ENCODE assay signal across 18 mouse cellular contexts in genomic region chr9:119925729-119926128, GRCm38 (mm10). TPM values are rescaled to one million over a fixed set of nuclear protein-coding genes. Genes with fewer than 3 reads are reported as not detected.
DNase-seq lines count a peak whose midpoint lies in the region; ATAC-seq and TF ChIP-seq lines count a peak whose summit lies in the region.
"Had no signal": no experiment of that assay in that cellular context is flagged by ENCODE, and none has a peak within 500 bp of the region (broad histone marks: within the 10 kb centered on the region; RNA-seq: fewer than 3 reads in every experiment).

No protein-coding gene starts in this region.

- peak; percentile 74 for ATAC-seq in lung, embryonic 14.5 days (ENCODE audit: insufficient read depth)
- ATAC-seq in intestine, postnatal 0 days = no peak
- ATAC-seq: CD4-positive, CD25-positive, alpha-beta regulatory T cell, adult 4 months; forebrain, embryonic 16.5 days; hindbrain, embryonic 16.5 days had no signal

- no peak overlapping the region for H3K9ac ChIP-seq in lung, embryonic 14.5 days
- H3K9ac ChIP-seq in intestine, postnatal 0 days (ENCODE audit: low read depth, low read length) = no peak overlapping the region

- no peak for TF ChIP-seq CTCF in kidney, adult 2 months (conservative IDR thresholded peaks at IDR 0.05; ENCODE audit: insufficient read depth, insufficient read length, low read depth, low read length)
- no peak for TF ChIP-seq CTCF in lung, embryonic 14.5 days (IDR thresholded peaks at IDR 0.05; ENCODE audit: low read depth)
- no peak for TF ChIP-seq CTCF in bone marrow macrophage, adult 2 months (IDR thresholded peaks at IDR 0.05; ENCODE audit: low read depth, low read length)
- TF ChIP-seq CTCF in intestine, postnatal 0 days (IDR thresholded peaks at IDR 0.05; ENCODE audit: low read depth) = no peak

- H3K27ac ChIP-seq in kidney, adult 2 months (ENCODE audit: insufficient read depth, low read depth, low read length) = no peak overlapping the region
- H3K27ac ChIP-seq in lung, embryonic 14.5 days (ENCODE audit: low read depth) = peak overlapping the region; percentile 90
- peak overlapping the region; percentile 82 for H3K27ac ChIP-seq in bone marrow macrophage, adult 2 months (ENCODE audit: insufficient read depth, low read depth, low read length)
- H3K27ac ChIP-seq in intestine, postnatal 0 days (ENCODE audit: low read depth, low read length) = peak overlapping the region; percentile 17; the same call in 1 of the 2 replicates
- H3K27ac ChIP-seq: embryonic facial prominence, embryonic 10.5 days; kidney, postnatal 0 days; midbrain, embryonic 10.5 days had no signal

- 65% methylated on average over 8 of the region's 8 CpGs for WGBS in kidney, adult 2 months
- 38% methylated on average over 8 of the region's 8 CpGs for WGBS in lung, embryonic 14.5 days
- 70% methylated on average over 8 of the region's 8 CpGs for WGBS in intestine, postnatal 0 days

- peak; percentile 69 for DNase-seq in kidney, adult 2 months
- no peak for DNase-seq in kidney, postnatal 10 days
- peak; percentile 90 for DNase-seq in lung, embryonic 14.5 days
- DNase-seq in lung, postnatal 36 days = no peak
- no peak for DNase-seq in right cerebral cortex, postnatal 25 days
- DNase-seq: cerebellum, adult 11-12 months; gastrocnemius, postnatal 10 days; right cerebral cortex, postnatal 4 days had no signal

- H3K36me3 ChIP-seq in kidney, adult 2 months (ENCODE audit: control insufficient read depth, insufficient read depth, low read length) = no peaks in the 10 kb centered on the region; the same call in none of the 2 replicates
- peaks cover 89% of the 10 kb centered on the region for H3K36me3 ChIP-seq in lung, embryonic 14.5 days (ENCODE audit: insufficient read depth)
- H3K36me3 ChIP-seq in intestine, postnatal 0 days (ENCODE audit: control insufficient read depth, insufficient read depth) = peaks cover 93% of the 10 kb centered on the region

- H3K27me3 ChIP-seq in kidney, adult 2 months (replicated peaks; ENCODE audit: control insufficient read depth, insufficient read depth, low read length) = no peaks in the 10 kb centered on the region
- no peaks in the 10 kb centered on the region for H3K27me3 ChIP-seq in lung, embryonic 14.5 days (ENCODE audit: insufficient read depth, low read length)
- H3K27me3 ChIP-seq in intestine, postnatal 0 days (replicated peaks; ENCODE audit: control insufficient read depth, insufficient read depth, low read length) = no peaks in the 10 kb centered on the region

- H3K4me1 ChIP-seq in kidney, adult 2 months (ENCODE audit: control insufficient read depth, insufficient read depth, low read length) = no peaks in the 10 kb centered on the region
- H3K4me1 ChIP-seq in lung, embryonic 14.5 days (ENCODE audit: insufficient read depth) = 0 out of 2 replicates have a peak, but pooled peaks cover 5% of the 10 kb centered on the region
- peaks cover 22% of the 10 kb centered on the region for H3K4me1 ChIP-seq in bone marrow macrophage, adult 2 months (ENCODE audit: control insufficient read depth, insufficient read depth, low read length)
- no peaks in the 10 kb centered on the region for H3K4me1 ChIP-seq in intestine, postnatal 0 days (replicated peaks; ENCODE audit: control insufficient read depth, insufficient read depth, low read length)
- H3K4me1 ChIP-seq: embryonic facial prominence, embryonic 10.5 days; midbrain, embryonic 10.5 days had no signal

- peak overlapping the region; percentile 38; the same call in 1 of the 2 replicates for H3K4me2 ChIP-seq in lung, embryonic 14.5 days
- no peak overlapping the region for H3K4me2 ChIP-seq in intestine, postnatal 0 days (replicated peaks; ENCODE audit: low read depth)
- H3K4me2 ChIP-seq: heart, embryonic 11.5 days; liver, embryonic 11.5 days had no signal

- H3K4me3 ChIP-seq in kidney, adult 2 months (ENCODE audit: insufficient read depth, low read depth, low read length) = no peak overlapping the region
- H3K4me3 ChIP-seq in lung, embryonic 14.5 days (ENCODE audit: low read depth, low read length) = no peak overlapping the region
- H3K4me3 ChIP-seq in bone marrow macrophage, adult 2 months (ENCODE audit: insufficient read depth, low read length) = peak overlapping the region; percentile 3; the same call in 1 of the 2 replicates
- no peak overlapping the region for H3K4me3 ChIP-seq in intestine, postnatal 0 days (ENCODE audit: low read depth, low read length)
- H3K4me3 ChIP-seq: embryonic facial prominence, embryonic 10.5 days; midbrain, embryonic 10.5 days had no signal

- H3K9me3 ChIP-seq in lung, embryonic 14.5 days (ENCODE audit: low read depth, low read length) = no peaks in the 10 kb centered on the region
- H3K9me3 ChIP-seq in intestine, postnatal 0 days (ENCODE audit: control insufficient read depth) = no peaks in the 10 kb centered on the region
- H3K9me3 ChIP-seq: embryonic facial prominence, embryonic 10.5 days; midbrain, embryonic 10.5 days had no signal

- TF ChIP-seq POLR2A in kidney, adult 2 months (IDR thresholded peaks at IDR 0.05; ENCODE audit: low read depth, low read length) = no peak
- no peak for TF ChIP-seq POLR2A in bone marrow macrophage, adult 2 months (IDR thresholded peaks at IDR 0.05; ENCODE audit: borderline replicate concordance, low read depth, low read length)

RNA-seq across cellular contexts. Expression of gene Gorasp1, which starts 11.6 kb away (rescaled TPM):
- 17.8 and 20.7 TPM in 2 replicates for polyA plus RNA-seq in kidney, adult 2 months (2012; rRNA removed)
- 30.0 and 30.8 TPM in 2 replicates for polyA plus RNA-seq in lung, embryonic 14.5 days (2014; fragmentation: Nextera tagmentation; extraction: Ambion mirVana)
- 8.9 and 9.0 TPM in 2 replicates for polyA plus RNA-seq in bone marrow macrophage, adult 2 months (2012; ENCODE audit: insufficient read depth, insufficient read length, missing spikeins)
- polyA plus RNA-seq in intestine, postnatal 0 days (2015; fragmentation: Nextera tagmentation; extraction: Ambion mirVana) = 14.4 and 16.4 TPM in 2 replicates

RNA-seq across cellular contexts. Expression of gene Ttc21a, which starts 11.7 kb away (rescaled TPM):
- polyA plus RNA-seq in kidney, adult 2 months (2012; rRNA removed) = 0.06 and 0.07 TPM in 2 replicates
- polyA plus RNA-seq in lung, embryonic 14.5 days (2014; fragmentation: Nextera tagmentation; extraction: Ambion mirVana) = 0.16 and 0.28 TPM in 2 replicates
- 0.20 and 0.27 TPM in 2 replicates for polyA plus RNA-seq in bone marrow macrophage, adult 2 months (2012; ENCODE audit: insufficient read depth, insufficient read length, missing spikeins)
- not detected in 2 replicates for polyA plus RNA-seq in intestine, postnatal 0 days (2015; fragmentation: Nextera tagmentation; extraction: Ambion mirVana)

RNA-seq across cellular contexts. Expression of gene Wdr48, which starts 31.1 kb away (rescaled TPM):
- polyA plus RNA-seq in kidney, adult 2 months (2012; rRNA removed) = 27.3 and 32.2 TPM in 2 replicates
- 50.9 and 51.1 TPM in 2 replicates for polyA plus RNA-seq in lung, embryonic 14.5 days (2014; fragmentation: Nextera tagmentation; extraction: Ambion mirVana)
- polyA plus RNA-seq in bone marrow macrophage, adult 2 months (2012; ENCODE audit: insufficient read depth, insufficient read length, missing spikeins) = 49.1 and 55.0 TPM in 2 replicates
- polyA plus RNA-seq in intestine, postnatal 0 days (2015; fragmentation: Nextera tagmentation; extraction: Ambion mirVana) = 14.3 and 16.5 TPM in 2 replicates

RNA-seq across cellular contexts. Expression of gene Csrnp1, which starts 58.7 kb away (rescaled TPM):
- polyA plus RNA-seq in kidney, adult 2 months (2012; rRNA removed) = 14.8 and 24.2 TPM in 2 replicates
- 2.2 and 2.7 TPM in 2 replicates for polyA plus RNA-seq in lung, embryonic 14.5 days (2014; fragmentation: Nextera tagmentation; extraction: Ambion mirVana)
- 3.0 and 4.1 TPM in 2 replicates for polyA plus RNA-seq in bone marrow macrophage, adult 2 months (2012; ENCODE audit: insufficient read depth, insufficient read length, missing spikeins)
- polyA plus RNA-seq in intestine, postnatal 0 days (2015; fragmentation: Nextera tagmentation; extraction: Ambion mirVana) = 3.8 and 4.2 TPM in 2 replicates

Comparison
In these comparisons a context has a peak if more than half of its experiments do, and no peak if none do; other contexts are left out.
1. DNase-seq: peak in kidney, adult 2 months (single experiment) and lung, embryonic 14.5 days (single experiment); none in kidney, postnatal 10 days (single experiment), lung, postnatal 36 days (single experiment) and right cerebral cortex, postnatal 25 days (single experiment).